7 mouse cellular contexts compared by ENCODE assay signal in genomic region chr1:42693101-42693715, GRCm38 (mm10). TPM values are rescaled to one million over a fixed set of nuclear protein-coding genes. Genes with fewer than 3 reads are reported as not detected.
DNase-seq lines count a peak whose midpoint lies in the region; ATAC-seq lines count a peak whose summit lies in the region.

No protein-coding gene starts in this region.

- H3K27ac ChIP-seq in forebrain, embryonic 10.5 days = peak overlapping the region; percentile 99
- H3K27ac ChIP-seq in intestine, embryonic 16.5 days (ENCODE audit: low read length) = no peak overlapping the region

- peak overlapping the region; percentile 94 for H3K4me3 ChIP-seq in forebrain, embryonic 10.5 days
- H3K4me3 ChIP-seq in intestine, embryonic 16.5 days (ENCODE audit: low read length) = peak overlapping the region; percentile 11; the same call in 1 of the 2 replicates

- peak; percentile 46 to 57 for DNase-seq in left cerebral cortex, postnatal 36 days (ENCODE audit: low spot score in 2 of 2)
- no peak for DNase-seq in left cerebral cortex, adult 11 months (ENCODE audit: low spot score)
- peak; percentile 59 for DNase-seq in forebrain, embryonic 10.5 days (ENCODE audit: extremely low spot score, low spot score)
- DNase-seq in neural tube, embryonic 10.5 days (ENCODE audit: extremely low spot score, low spot score) = peak; percentile 45
- no peak for DNase-seq in adrenal gland, adult 8-10 months
- DNase-seq in ovary, postnatal 36 days (ENCODE audit: low spot score) = no peak

- H3K9ac ChIP-seq in intestine, embryonic 16.5 days (ENCODE audit: low read depth, low read length) = no peak overlapping the region

- no peaks in the 10 kb centered on the region for H3K9me3 ChIP-seq in forebrain, embryonic 10.5 days
- no peaks in the 10 kb centered on the region for H3K9me3 ChIP-seq in intestine, embryonic 16.5 days (ENCODE audit: control insufficient read depth, low read length)

- H3K4me1 ChIP-seq in forebrain, embryonic 10.5 days = peaks cover 67% of the 10 kb centered on the region
- H3K4me1 ChIP-seq in intestine, embryonic 16.5 days (ENCODE audit: control insufficient read depth, insufficient read depth, low read length) = peaks cover 33% of the 10 kb centered on the region

- no peak for ATAC-seq in intestine, embryonic 16.5 days

- no peak overlapping the region for H3K4me2 ChIP-seq in intestine, embryonic 16.5 days (ENCODE audit: low read depth, low read length)

- intact Hi-C loops in left cerebral cortex, postnatal 36 days (cut with DNase I) = loop anchor here (5.0 to 10.0 kb wide), 5 partner anchors 156 to 1818 kb away; no protein-coding TSS in a partner anchor

- peaks cover 89% of the 10 kb centered on the region for H3K27me3 ChIP-seq in forebrain, embryonic 10.5 days (ENCODE audit: poor library complexity, severe bottlenecking)
- H3K27me3 ChIP-seq in intestine, embryonic 16.5 days (replicated peaks; ENCODE audit: control insufficient read depth, insufficient read depth, low read length) = peaks cover 76% of the 10 kb centered on the region

- H3K36me3 ChIP-seq in forebrain, embryonic 10.5 days (replicated peaks) = peaks cover 14% of the 10 kb centered on the region
- no peaks in the 10 kb centered on the region for H3K36me3 ChIP-seq in intestine, embryonic 16.5 days (ENCODE audit: control insufficient read depth, insufficient read depth, low read length)

- under 1% methylated on average over 21 of the region's 21 CpGs for WGBS in forebrain, embryonic 10.5 days
- WGBS in intestine, embryonic 16.5 days = under 1% methylated on average over 21 of the region's 21 CpGs

RNA-seq across cellular contexts. Expression of gene Pou3f3, which starts 2.4 kb away (rescaled TPM):
- 10 to 100 TPM; 60.2 to 62.4 TPM for total RNA-seq in left cerebral cortex, postnatal 36 days (2021)
- polyA plus RNA-seq in forebrain, embryonic 10.5 days (2016; fragmentation: Nextera tagmentation; extraction: Ambion mirVana) = 13.4 and 14.4 TPM in 2 replicates
- polyA plus RNA-seq in intestine, embryonic 16.5 days (2015; fragmentation: Nextera tagmentation; extraction: Ambion mirVana) = 0.18 and 0.21 TPM in 2 replicates
- under 1 TPM; 0.03 to 0.11 (median 0.08) TPM for total RNA-seq in adrenal gland, adult 8-10 months (2022)

Comparison
In these comparisons a context has a peak if more than half of its experiments do, and no peak if none do; other contexts are left out.
1. DNase-seq: peak in left cerebral cortex, postnatal 36 days (2 of 2), forebrain, embryonic 10.5 days (single experiment) and neural tube, embryonic 10.5 days (single experiment); none in left cerebral cortex, adult 11 months (single experiment), adrenal gland, adult 8-10 months (single experiment) and ovary, postnatal 36 days (single experiment).
2. RNA of gene Pou3f3, which starts 2.4 kb away (total RNA-seq): 60.2 to 62.4 TPM in left cerebral cortex, postnatal 36 days; 0.03 to 0.11 TPM in adrenal gland, adult 8-10 months; every median in the first group is over 10 times any median in the second.